Mouse (Mus musculus): ENCODE measurements around the gene Ahcyl2. TPM values are rescaled to one million over a fixed set of nuclear protein-coding genes. Genes with fewer than 3 reads are reported as not detected.
"Not testable (repeated sequence)": the region's sequence is repeated elsewhere in the genome, so short reads cannot be mapped to it uniquely, and the experiment has no call there.

Ahcyl2 gene
- polyA plus RNA-seq, 1 experiment: 69.7 TPM

GRCm38 (mm10) chr6:29802979-29803378, 35.2 kb downstream of the Ahcyl2 start:
- WGBS: 86% methylated on average over 1 of the region's 1 CpGs
- H3K4me1 ChIP-seq (ENCODE audit: control insufficient read depth, insufficient read depth, low read length): no peaks in the 10 kb centered on the region
- no peak for DNase-seq
- no peak overlapping the region for H3K4me3 ChIP-seq (replicated peaks; ENCODE audit: extremely low read depth, low read depth, low read length)
- TF ChIP-seq POLR2A (IDR thresholded peaks at IDR 0.05; ENCODE audit: borderline replicate concordance, extremely low read depth, low read depth, low read length): no peak
- no peak for TF ChIP-seq CTCF (IDR thresholded peaks at IDR 0.05; ENCODE audit: insufficient read depth, low read length)

- no peak for DNase-seq
- TF ChIP-seq POLR2A (IDR thresholded peaks at IDR 0.05; ENCODE audit: borderline replicate concordance, extremely low read depth, low read depth, low read length): no peak
- no peak for TF ChIP-seq CTCF (IDR thresholded peaks at IDR 0.05; ENCODE audit: insufficient read depth, low read length)
- Histone ChIP-seq H3K4me3 (replicated peaks; ENCODE audit: extremely low read depth, low read depth, low read length) (no peak overlapping the region), H3K4me1 (ENCODE audit: control insufficient read depth, insufficient read depth, low read length) (no peaks in the 10 kb centered on the region)
- 69% methylated on average over 3 of the region's 3 CpGs for WGBS
Observed at GRCm38 (mm10) chr6:29804006-29804405, 36.2 kb downstream of the Ahcyl2 start.

- no peaks in the 10 kb centered on the region for H3K4me1 ChIP-seq (ENCODE audit: control insufficient read depth, insufficient read depth, low read length)
- no peak for TF ChIP-seq CTCF (IDR thresholded peaks at IDR 0.05; ENCODE audit: insufficient read depth, low read length)
- no peak for TF ChIP-seq POLR2A (IDR thresholded peaks at IDR 0.05; ENCODE audit: borderline replicate concordance, extremely low read depth, low read depth, low read length)
- WGBS: 84% methylated on average over 2 of the region's 2 CpGs
- DNase-seq: no peak
- H3K4me3 ChIP-seq (replicated peaks; ENCODE audit: extremely low read depth, low read depth, low read length): no peak overlapping the region
Observed at GRCm38 (mm10) chr6:29805381-29805780, 37.6 kb downstream of the Ahcyl2 start.

GRCm38 (mm10) chr6:29812076-29812475, 44.3 kb downstream of the Ahcyl2 start:
- DNase-seq: no peak
- H3K4me1 ChIP-seq (ENCODE audit: control insufficient read depth, insufficient read depth, low read length): no peaks in the 10 kb centered on the region
- whole genome bisulfite sequencing: 90% methylated on average over 2 of the region's 2 CpGs
- no peak overlapping the region for H3K4me3 ChIP-seq (replicated peaks; ENCODE audit: extremely low read depth, low read depth, low read length)
- TF ChIP-seq CTCF (IDR thresholded peaks at IDR 0.05; ENCODE audit: insufficient read depth, low read length): no peak
- TF ChIP-seq POLR2A (IDR thresholded peaks at IDR 0.05; ENCODE audit: borderline replicate concordance, extremely low read depth, low read depth, low read length): no peak

GRCm38 (mm10) chr6:29812651-29813050, 44.8 kb downstream of the Ahcyl2 start:
- Histone ChIP-seq H3K4me3 (replicated peaks; ENCODE audit: extremely low read depth, low read depth, low read length) (no peak overlapping the region), H3K4me1 (ENCODE audit: control insufficient read depth, insufficient read depth, low read length) (no peaks in the 10 kb centered on the region)
- no peak for TF ChIP-seq CTCF (IDR thresholded peaks at IDR 0.05; ENCODE audit: insufficient read depth, low read length)
- TF ChIP-seq POLR2A (IDR thresholded peaks at IDR 0.05; ENCODE audit: borderline replicate concordance, extremely low read depth, low read depth, low read length): no peak
- WGBS: 48% methylated on average over 1 of the region's 1 CpGs
- DNase-seq: no peak

GRCm38 (mm10) chr6:29814616-29815015, 46.8 kb downstream of the Ahcyl2 start:
- DNase-seq: no peak

GRCm38 (mm10) chr6:29815060-29815459, 47.2 kb downstream of the Ahcyl2 start:
- no peak for DNase-seq
- WGBS: 76% methylated on average over 3 of the region's 3 CpGs
- TF ChIP-seq CTCF (IDR thresholded peaks at IDR 0.05; ENCODE audit: insufficient read depth, low read length) (no peak), POLR2A (IDR thresholded peaks at IDR 0.05; ENCODE audit: borderline replicate concordance, extremely low read depth, low read depth, low read length) (no peak)
- Histone ChIP-seq H3K4me3 (replicated peaks; ENCODE audit: extremely low read depth, low read depth, low read length) (no peak overlapping the region), H3K4me1 (ENCODE audit: control insufficient read depth, insufficient read depth, low read length) (no peaks in the 10 kb centered on the region)

More at GRCm38 (mm10) chr6:29814616-29815015, 46.8 kb downstream of the Ahcyl2 start:
- 23% methylated on average over 2 of the region's 2 CpGs for WGBS
- TF ChIP-seq POLR2A (IDR thresholded peaks at IDR 0.05; ENCODE audit: borderline replicate concordance, extremely low read depth, low read depth, low read length): no peak
- no peak for TF ChIP-seq CTCF (IDR thresholded peaks at IDR 0.05; ENCODE audit: insufficient read depth, low read length)
- Histone ChIP-seq H3K4me1 (ENCODE audit: control insufficient read depth, insufficient read depth, low read length) (no peaks in the 10 kb centered on the region), H3K4me3 (replicated peaks; ENCODE audit: extremely low read depth, low read depth, low read length) (no peak overlapping the region)

- TF ChIP-seq CTCF (IDR thresholded peaks at IDR 0.05; ENCODE audit: insufficient read depth, low read length) (no peak), POLR2A (IDR thresholded peaks at IDR 0.05; ENCODE audit: borderline replicate concordance, extremely low read depth, low read depth, low read length) (no peak)
- 97% methylated on average over 2 of the region's 2 CpGs for WGBS
Observed at GRCm38 (mm10) chr6:29815634-29816033, 47.8 kb downstream of the Ahcyl2 start.

GRCm38 (mm10) chr6:29816371-29816770, 48.6 kb downstream of the Ahcyl2 start:
- H3K4me1 ChIP-seq (ENCODE audit: control insufficient read depth, insufficient read depth, low read length); DNase-seq; H3K4me3 ChIP-seq (replicated peaks; ENCODE audit: extremely low read depth, low read depth, low read length): not testable (repeated sequence)
- 93% methylated on average over 12 of the region's 12 CpGs for whole genome bisulfite sequencing

More at GRCm38 (mm10) chr6:29815634-29816033, 47.8 kb downstream of the Ahcyl2 start:
- no peak for DNase-seq
- no peak overlapping the region for H3K4me3 ChIP-seq (replicated peaks; ENCODE audit: extremely low read depth, low read depth, low read length)
- no peaks in the 10 kb centered on the region for H3K4me1 ChIP-seq (ENCODE audit: control insufficient read depth, insufficient read depth, low read length)

GRCm38 (mm10) chr6:29819309-29819708, 51.5 kb downstream of the Ahcyl2 start:
- no peak for DNase-seq
- Histone ChIP-seq H3K4me1 (ENCODE audit: control insufficient read depth, insufficient read depth, low read length) (no peaks in the 10 kb centered on the region), H3K4me3 (replicated peaks; ENCODE audit: extremely low read depth, low read depth, low read length) (no peak overlapping the region)
- 21% methylated on average over 3 of the region's 3 CpGs for WGBS
- TF ChIP-seq POLR2A (IDR thresholded peaks at IDR 0.05; ENCODE audit: borderline replicate concordance, extremely low read depth, low read depth, low read length) (no peak), CTCF (IDR thresholded peaks at IDR 0.05; ENCODE audit: insufficient read depth, low read length) (peak; percentile 23; the same call in 1 of the 2 replicates)

Measured in lung, adult 2 months (tissue).